Mouse (Mus musculus) thymus, postnatal 10 days (tissue): ENCODE measurements around the gene Afg3l1.
A peak's percentile ranks its signal among the peaks of the same experiment; 100 is the strongest.
"Not testable (repeated sequence)": the region's sequence is repeated elsewhere in the genome, so short reads cannot be mapped to it uniquely, and the experiment has no call there.

Experiments
- DNase-seq, 2 experiments: peaks; one replicate each; pipeline ENCODE4 v3.0.0; 2021; ENCODE audit warnings: low spot score in 2 of 2

Gene Afg3l1

DNA sequence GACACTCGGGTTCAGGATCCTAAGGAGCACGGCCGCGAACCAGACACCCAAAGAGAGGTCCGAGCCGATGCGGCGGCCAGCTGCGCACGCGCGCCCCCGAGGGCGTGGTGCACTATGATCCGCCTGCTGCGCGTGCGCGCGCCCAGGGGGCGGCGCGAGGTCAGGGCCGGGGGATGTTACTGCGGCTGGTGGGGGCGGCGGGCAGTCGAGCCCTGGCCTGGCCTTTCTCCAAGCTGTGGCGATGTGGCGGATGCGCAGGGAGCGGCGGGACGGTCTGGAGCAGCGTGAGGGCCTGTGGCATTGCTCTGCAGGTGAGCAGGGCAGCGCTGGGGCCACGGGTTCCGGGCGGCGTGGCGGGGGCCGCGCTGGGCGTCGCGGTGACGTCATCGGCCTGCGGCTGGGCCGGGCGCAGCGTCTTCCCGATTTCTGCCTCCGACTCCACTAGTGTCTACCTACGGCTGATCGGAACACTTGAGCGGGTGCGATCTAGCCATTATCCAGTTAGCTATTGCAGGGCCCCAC lies at the start of gene Afg3l1:
TSS of gene Afg3l1 (plus strand) at position 167 of the 522 bp plus-strand sequence.
- DNase-seq = peak; percentile 81 to 87

DNA sequence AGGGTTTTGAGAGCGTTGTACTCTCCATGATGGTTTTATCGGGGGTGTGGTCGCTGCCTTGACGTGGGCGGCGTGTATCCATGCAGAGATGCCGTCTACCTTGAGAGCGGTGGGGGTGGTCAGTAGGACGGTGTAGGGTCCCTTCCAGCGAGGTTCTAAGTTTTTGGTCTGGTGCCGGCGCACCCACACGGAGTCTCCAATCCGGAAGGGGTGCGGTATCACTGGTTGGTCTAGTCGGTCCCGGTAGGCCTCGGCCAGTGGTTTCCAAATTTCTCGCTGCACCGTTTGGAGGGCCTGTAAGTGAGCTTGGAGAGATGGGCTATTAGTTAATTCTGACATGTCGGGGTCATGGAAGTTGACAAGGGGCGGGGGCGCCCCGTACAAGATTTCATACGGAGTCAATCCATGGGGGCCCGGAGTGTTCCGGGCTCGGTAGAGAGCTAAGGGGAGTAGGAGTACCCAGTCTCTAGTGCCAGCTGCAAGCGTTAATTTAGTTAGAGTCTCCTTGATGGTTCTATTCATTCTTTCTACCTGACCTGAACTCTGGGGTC lies 49.3 kb upstream of the Afg3l1 start:
- DNase-seq = no peak

DNA sequence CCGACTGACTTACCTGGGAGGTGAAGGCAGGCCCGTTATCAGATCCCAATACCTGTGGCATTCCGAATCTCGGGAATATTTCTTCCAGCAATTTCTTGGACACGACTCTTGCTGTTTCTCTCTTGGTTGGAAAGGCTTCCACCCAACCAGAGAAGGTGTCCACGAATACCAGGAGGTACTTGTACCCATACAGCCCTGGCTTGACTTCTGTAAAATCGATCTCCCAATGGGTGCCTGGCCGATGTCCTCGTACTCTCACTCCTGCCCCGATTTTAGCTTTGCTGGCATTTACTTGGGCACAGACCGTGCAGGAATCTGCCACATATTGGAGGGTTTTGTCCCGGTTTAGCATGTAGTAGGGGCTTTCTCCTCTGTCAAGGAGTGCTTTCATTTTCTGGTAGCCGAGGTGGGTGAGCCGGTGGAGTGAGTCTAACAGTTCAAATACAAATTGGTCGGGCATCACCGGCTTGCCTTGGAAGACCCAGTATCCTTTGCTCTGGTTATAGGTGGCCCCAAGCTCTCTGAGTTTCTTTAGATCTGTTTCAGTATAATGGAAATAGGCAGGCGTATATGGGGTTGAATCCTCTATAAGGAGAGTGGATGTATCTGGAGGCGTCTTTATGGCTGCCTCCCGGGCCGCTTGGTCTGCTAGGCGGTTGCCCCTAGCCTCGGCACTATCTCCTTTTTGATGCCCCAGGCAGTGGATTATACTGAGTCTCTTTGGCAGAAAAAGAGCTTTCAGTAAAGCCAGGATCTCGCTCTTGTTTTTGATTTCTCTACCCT lies 48.6 kb upstream of the Afg3l1 start:
- DNase-seq = no peak

DNA sequence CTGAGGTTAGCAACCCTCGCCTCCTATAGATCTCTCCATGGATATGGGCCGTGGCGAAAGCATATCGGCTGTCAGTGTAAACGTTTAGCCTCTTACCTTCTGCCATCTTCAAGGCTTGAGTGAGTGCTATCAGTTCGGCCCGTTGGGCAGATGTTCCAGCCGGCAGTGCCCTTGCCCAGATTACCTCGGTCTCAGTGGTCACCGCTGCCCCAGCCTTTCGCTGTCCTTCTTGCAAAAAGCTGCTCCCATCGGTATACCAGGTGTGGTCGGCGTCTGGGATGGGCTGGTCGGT lies 48.0 kb upstream of the Afg3l1 start:
- DNase-seq = not testable (repeated sequence)

DNA sequence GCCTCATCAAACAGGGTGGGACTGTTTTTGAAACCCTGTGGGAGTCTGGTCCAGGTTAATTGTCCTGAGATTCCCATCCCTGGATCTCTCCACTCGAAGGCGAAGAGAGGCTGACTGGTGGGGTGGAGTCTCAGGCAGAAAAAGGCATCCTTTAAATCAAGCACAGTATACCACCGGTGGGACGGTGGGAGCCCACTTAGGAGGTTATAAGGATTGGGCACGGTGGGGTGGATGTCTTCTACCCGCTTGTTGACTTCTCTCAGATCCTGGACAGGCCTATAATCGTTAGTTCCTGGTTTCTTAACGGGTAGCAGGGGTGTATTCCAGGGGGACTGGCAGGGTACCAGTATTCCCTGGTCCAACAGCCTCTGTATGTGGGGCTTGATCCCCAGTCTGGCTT lies 46.8 kb upstream of the Afg3l1 start:
- not testable (repeated sequence) for DNase-seq

DNA sequence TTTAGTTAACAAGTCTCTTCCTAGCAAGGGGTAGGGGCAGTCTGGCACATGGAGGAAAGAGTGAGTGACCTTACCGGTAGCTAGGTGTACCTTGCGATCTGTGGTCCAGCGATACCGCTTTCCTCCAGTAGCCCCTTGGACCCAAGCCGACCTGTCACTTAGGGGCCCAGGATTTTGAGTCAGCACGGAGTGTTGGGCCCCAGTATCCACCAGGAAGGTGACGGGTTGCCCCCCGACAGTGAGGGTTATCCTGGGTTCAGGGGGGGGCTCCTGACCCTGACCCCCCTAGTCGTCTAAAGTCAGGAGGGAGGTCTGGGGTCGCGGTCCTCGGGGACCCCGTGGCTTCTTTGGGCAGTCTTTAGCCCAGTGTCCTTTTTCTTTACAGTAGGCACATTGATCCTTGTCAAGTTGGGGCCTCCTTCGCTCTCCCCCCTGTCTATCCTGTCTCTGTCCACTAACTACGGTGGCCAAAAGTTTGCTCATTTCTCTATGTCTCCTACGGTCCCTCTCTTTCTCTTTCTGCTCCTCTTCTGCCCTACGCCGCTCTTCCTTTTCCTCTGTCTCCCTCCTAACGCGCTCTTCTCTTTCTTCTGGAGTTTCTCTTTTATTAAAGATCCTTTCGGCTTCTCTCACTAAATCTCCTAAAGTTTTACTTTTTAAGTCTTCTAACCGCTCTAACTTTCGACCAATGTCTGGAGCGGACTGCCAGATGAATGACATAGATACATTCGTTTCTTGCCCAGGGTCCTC lies 45.9 kb upstream of the Afg3l1 start:
- DNase-seq = no peak

DNA sequence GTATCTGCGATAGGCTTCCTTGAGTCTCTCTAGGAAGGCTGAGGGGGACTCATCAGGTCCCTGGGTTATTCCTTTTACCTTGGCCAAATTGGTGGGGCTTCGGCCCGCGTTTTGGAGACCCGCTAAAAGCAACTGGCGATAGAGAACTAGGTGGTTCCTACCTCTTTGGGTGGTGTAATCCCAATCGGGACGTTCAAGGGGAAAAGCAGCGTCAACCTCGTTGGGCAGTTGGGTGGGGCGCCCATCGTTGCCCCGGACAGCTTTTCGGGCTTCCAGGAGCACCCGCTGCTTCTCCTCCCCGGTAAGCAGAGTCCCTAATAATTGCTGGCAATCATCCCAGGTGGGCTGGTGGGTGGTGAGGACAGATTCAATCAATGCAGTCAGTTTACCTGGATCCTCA lies 45.3 kb upstream of the Afg3l1 start:
- no peak for DNase-seq

DNA sequence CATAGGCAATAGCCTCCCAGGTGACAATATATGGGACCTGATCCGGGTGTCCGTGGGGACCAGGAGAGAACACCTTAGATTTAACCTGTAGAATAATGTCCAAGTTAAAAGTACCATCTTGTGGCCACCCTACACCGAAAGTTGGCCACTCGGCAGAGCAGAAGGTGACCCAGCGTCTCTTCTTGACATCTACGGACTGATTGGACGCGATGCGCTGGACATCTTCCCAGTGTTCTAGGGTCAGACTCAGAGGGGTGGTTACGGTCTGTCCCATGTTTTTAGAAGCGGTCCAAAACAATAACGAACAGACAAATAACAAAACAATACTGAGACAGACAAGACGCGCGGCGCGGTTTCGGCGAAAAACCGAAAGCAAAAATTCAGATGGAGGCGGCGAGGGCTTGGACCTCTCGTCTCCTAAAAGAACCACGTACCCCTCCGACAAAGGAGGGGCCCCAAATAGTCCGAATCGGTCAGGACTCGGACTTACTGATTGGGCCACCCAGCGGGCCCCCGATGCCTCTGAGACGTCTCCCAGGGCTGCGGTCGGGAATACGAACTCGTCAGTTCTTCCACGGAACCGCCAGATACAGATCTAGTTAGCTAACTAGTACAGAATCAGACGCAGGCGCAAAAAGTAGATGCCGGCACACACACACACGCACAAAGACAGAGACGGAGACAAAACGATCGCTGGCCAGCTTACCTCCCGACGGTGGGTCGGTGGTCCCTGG lies 44.3 kb upstream of the Afg3l1 start:
- not testable (repeated sequence) for DNase-seq

DNA sequence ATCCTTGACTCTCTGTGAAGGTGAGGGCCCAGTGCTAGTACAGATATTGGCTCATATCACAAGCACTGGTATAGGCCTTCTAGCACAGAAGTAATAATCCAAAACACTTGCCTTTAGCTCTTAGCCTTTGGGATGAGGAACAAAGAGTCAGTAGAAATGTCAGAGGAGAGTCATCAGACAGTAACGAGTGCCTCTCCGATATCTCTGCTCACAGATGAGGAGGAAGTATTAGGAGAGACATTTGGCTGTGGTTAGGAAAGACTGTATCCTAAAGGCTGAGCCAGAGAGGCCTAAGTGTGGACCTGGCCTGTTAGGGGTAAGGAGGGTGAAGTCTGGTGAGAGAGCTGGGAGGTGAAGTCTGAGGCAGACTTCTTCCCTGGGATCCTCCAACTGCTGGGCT lies 35.9 kb upstream of the Afg3l1 start:
- DNase-seq = no peak

DNA sequence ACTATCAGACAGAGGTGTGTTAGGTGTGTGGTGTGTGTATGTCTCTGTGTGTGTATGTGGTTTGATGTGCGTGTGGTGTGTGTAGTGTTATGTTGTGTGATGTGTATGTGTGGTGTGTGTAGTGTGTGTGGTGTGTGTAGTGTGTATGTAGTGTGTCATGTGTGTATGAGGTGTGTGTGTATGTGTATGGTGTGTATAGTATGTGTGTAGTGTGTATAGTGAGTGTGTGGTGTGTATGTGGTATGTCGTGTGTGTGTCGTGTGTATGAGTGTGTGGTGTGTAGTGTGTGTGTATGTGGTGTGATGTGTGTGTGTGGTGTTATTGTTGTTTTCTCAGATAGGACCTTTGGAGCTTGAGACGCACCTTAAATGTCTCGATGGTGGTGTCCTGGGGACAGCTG lies 35.4 kb upstream of the Afg3l1 start:
- DNase-seq = no peak

DNA sequence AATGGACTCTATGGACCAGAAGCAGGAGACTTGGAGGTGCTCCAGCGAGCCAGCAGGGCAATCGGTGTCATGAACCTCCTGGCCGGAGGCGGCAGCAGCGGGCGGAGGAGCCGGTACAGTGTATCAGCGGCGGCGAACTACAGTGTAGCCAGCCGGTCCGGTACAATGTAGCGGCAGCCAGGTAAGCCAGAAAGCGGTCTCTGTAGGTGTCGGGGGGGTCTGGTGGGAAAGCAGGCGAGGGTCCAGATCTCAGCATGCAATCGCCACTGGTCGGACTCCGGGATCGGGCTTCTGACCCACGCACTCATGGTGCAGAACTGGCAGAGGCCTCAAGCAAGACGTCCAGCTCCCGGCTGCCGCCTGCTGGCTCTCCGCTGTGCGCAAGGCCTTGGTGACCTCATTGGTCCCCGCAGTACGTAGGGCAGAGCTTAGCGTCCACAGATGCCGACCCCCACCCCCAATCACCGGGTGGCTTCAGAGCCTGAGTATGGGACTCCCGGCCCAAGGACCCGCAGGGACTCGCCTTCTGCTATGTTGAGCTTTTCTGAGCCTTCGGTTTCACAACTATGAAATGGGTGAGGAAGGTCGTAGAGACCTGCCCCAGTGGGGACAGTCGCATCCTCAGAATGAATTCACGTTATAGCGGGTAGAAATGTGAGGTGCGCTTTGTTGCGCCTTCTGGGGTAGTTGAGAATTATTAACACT lies 34.7 kb upstream of the Afg3l1 start:
- peak; percentile 76 to 89 for DNase-seq

DNA sequence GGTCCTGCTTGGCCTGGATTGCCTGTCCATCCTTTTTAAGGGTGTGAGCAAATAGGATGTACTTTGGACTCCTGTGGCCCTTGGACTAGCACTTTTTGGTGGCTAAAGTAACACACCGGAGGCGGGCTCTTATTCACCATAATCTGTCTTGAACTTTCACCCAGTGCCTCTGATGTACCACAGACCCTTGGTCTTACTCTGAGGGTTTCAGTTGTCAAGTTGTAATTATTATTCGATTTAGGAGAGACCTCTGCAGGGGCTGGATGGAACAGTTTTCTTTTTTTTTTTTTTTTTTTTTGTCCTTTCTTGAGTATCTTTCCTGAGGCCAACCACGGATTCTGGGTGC lies 34.2 kb upstream of the Afg3l1 start:
- no peak for DNase-seq

DNA sequence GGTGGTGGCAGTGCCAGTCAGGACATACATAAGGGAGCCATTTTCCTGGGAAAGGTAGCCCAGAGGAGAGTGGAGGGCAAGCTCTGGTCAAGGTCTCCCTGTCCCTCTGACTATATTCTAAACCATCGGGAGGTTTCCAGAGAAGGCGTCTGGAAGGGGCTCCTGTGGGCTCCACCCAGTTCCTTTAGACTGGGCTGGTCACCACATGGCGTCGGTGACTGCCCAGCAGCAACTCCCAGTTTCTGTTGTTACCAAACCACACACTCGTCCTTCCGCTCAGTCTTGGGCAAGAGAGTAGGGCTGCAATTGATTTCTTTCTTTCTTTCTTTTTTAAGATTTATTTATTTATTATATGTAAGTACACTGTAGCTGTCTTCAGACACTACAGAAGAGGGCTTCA lies 33.6 kb upstream of the Afg3l1 start:
- DNase-seq = no peak

DNA sequence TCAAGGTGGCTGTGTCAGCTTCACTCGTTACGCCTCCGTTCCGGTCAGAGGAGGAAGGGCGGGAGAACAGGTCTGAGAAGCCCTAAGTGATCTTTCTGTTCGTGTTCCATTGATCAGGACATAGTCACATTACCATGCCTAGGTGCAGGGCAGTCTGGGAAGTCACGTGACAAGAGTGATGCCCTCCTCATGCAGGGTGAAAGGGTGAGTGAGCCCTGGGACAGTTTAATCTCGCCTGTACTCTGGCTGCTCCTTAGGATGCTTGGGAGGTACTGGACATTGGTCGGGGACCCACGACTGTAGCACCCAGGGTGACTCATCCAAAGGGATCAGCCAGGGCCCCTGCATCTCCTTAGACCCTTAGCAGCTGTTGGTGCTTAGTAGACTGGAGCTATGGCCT lies 31.7 kb upstream of the Afg3l1 start:
- DNase-seq = no peak

DNA sequence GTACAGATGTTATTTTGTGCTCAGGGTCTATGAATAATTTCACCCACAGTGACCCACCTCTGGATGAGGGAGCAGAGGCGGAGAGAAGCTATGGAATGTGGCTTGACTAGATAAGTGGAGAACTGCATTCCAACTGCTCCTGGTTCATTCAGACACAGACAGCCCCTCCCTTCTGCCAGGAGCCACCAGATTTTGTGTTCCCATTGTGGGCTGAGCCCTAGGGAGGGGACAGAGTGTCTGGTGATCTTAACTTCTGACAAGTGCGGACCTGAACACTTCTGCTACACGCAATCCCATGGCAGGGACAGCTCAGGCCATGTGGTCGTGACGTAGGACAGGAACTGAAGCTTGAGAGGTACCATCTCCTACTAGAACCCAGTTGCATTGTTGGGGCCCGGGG lies 30.9 kb upstream of the Afg3l1 start:
- no peak for DNase-seq

DNA sequence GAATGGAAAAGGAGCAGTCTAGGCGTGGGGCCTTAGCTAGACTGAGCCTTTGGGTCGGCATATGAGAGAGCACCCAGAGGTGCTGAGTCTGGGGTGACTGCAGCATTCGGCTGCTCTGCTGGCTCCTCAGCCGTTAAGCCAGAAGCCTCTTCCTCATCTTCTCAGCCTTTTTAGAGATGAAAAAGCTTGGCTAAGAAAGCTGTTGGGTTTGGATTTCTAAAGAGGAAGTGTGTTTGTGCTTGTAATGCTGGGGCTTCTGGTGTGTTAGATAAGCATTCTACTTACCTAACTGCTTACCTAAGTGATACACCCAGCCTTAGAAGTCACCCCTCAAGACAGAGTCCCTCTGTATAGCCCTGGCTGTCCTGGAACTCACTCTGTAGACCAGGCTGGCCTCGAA lies 26.9 kb upstream of the Afg3l1 start:
- no peak for DNase-seq

DNA sequence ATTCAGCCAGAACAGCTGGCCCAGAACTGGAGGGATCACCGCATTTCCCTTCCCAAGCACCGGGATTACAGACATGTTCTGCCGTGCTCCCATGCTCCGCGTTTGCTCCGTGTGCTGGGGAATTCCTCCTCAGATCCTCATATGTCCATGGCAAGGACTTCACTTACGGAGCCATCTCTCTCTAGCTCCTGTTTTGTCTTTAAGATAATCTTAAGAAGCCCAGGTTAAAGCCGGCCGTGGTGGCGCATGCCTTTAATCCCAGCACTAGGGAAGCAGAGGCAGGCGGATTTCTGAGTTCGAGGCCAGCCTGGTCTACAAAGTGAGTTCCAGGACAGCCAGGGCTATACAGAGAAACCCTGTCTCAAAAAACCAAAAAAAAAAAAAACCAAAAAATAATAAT lies 26.0 kb upstream of the Afg3l1 start:
- not testable (repeated sequence) for DNase-seq

DNA sequence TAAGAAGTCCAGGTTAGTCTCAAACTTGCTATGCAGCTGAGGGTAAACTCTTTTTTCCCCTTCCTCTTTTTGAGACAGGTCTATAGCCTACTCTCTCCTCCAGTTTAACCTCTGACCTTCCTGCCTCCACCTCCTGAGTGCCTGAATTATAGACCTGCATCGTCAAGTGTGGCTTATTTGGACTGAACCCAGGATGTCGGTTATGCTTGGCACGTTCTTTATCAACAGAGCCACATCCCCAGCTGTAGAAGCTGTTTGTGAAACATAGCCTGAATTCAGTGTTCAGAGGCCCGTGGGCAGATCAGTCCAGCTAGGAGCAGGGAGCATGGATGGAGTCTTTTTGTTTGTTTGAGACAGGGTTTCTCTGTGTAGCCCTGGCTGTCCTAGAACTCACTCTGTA lies 25.6 kb upstream of the Afg3l1 start:
- DNase-seq = no peak

DNA sequence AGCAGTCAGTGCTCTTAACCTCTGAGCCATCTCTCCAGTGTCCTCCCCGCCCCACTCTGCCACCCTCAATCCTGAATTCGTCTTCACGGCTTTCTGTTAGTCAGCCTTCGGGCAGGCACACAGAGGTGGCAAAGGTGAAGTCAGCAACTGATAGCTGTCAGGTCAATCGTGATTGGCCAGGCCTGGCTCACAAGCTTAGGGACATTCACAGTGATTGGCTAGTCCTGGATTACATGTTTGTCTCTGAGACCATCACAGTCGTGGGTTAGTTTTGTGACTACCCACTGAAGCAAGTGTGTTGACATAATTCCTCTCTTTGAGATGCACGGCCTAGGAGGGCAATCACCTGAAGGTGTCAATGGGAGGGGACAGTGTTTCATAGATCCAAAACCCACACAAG lies 24.4 kb upstream of the Afg3l1 start:
- no peak for DNase-seq

DNA sequence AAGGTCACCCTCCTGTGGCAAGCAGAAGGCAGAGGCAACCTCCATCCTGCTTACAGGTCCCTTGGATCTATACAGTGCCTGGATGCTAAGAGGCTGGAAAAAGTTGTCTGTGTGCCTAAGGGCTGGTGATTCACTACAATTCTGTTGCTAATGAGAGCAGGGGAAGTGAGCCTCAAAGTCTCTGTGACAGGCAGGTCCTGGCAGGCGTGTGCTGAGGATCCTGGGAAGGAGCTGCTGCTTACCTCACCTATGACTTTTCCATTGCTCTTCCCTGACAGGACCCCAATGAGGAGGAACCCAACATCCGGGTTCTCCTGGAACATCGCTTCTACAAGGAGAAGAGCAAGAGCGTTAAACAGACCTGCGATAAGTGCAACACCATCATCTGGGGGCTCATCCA lies 23.8 kb upstream of the Afg3l1 start:
- DNase-seq = no peak

DNA sequence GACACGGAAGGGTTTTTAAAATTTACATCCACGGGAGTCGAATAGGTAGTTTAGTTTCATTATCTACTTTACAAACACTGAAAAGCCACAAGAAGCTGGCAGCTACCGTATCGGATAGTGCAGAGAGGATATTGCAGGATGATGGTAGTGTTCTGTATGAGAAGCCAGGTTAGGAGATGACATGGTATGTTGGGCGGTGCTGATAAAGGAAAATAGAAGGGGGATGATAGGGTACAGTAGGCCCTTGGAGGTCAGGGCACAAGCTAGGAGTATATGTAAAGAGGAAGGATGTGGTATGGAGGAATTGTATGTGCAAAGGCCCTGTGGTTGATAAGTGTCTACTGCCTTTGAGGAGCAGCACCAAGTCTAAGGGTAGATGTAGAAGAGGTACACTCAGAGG lies 23.1 kb upstream of the Afg3l1 start:
- no peak for DNase-seq

DNA sequence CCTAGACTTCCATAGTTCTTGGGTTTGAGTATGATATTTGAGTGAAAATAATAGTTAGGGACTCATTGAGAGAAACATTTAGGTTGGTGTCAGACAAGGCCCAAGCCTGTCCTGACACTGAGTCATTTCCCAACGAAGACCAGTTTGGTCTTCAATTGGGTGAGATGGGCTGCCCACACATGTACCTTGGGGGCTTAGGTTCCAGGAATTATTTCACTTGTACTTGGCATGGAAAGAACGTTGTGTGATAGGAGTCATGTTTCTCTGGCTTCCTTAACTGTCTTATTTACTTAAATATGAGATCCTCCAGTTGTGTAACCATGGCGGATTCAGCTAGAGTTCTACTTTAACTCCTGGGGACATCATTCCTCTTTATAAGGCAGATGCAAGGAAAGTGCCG lies 14.1 kb upstream of the Afg3l1 start:
- no peak for DNase-seq
